Mouse (Mus musculus): Measurements from ENCODE around the gene Slc36a2.

The Slc36a2 gene

GRCm38 (mm10) chr11:55179856-55180255, 5.0 kb downstream of the Slc36a2 start:
- no peak for DNase-seq

- no peak for DNase-seq
These were observed 6.0 kb downstream of the Slc36a2 start for GRCm38 (mm10) chr11:55178830-55179229.

GRCm38 (mm10) chr11:55170501-55170900, 14.4 kb downstream of the Slc36a2 start:
- no peak for DNase-seq

- DNase-seq: no peak
These were observed 16.0 kb downstream of the Slc36a2 start for GRCm38 (mm10) chr11:55168914-55169313.

GRCm38 (mm10) chr11:55168504-55168903, 16.4 kb downstream of the Slc36a2 start:
- no peak for DNase-seq

- no peak for DNase-seq
These were observed 19.1 kb downstream of the Slc36a2 start for GRCm38 (mm10) chr11:55165748-55166147.

- DNase-seq: peak; percentile 48
These were observed 20.2 kb downstream of the Slc36a2 start for GRCm38 (mm10) chr11:55164723-55165122.

GRCm38 (mm10) chr11:55162670-55163069, 22.2 kb downstream of the Slc36a2 start:
- DNase-seq: peak; percentile 42

- DNase-seq: peak; percentile 77
These were observed 26.0 kb downstream of the Slc36a2 start for GRCm38 (mm10) chr11:55158785-55159359.

- no peak for DNase-seq
These were observed 29.8 kb downstream of the Slc36a2 start for GRCm38 (mm10) chr11:55155070-55155421.

- no peak for DNase-seq
These were observed 30.3 kb downstream of the Slc36a2 start for GRCm38 (mm10) chr11:55154398-55155069.

GRCm38 (mm10) chr11:55151608-55152007, 33.3 kb downstream of the Slc36a2 start, which contains the start of gene Slc36a3:
TSS of gene Slc36a3 (minus strand) at chr11:55151708.
- no peak for DNase-seq

- no peak for DNase-seq
These were observed 36.4 kb downstream of the Slc36a2 start for GRCm38 (mm10) chr11:55148461-55148860.

GRCm38 (mm10) chr11:55147423-55147822, 37.5 kb downstream of the Slc36a2 start:
- DNase-seq: no peak

- DNase-seq: no peak
These were observed 38.0 kb downstream of the Slc36a2 start for GRCm38 (mm10) chr11:55146855-55147254.

GRCm38 (mm10) chr11:55144011-55144410, 40.9 kb downstream of the Slc36a2 start:
- DNase-seq: no peak

- no peak for DNase-seq
These were observed 43.4 kb downstream of the Slc36a2 start for GRCm38 (mm10) chr11:55141502-55141901.

GRCm38 (mm10) chr11:55137646-55138045, 47.2 kb downstream of the Slc36a2 start:
- no peak for DNase-seq

GRCm38 (mm10) chr11:55136770-55137547, 47.9 kb downstream of the Slc36a2 start:
- DNase-seq: no peak

GRCm38 (mm10) chr11:55134871-55135270, 50.0 kb downstream of the Slc36a2 start:
- no peak for DNase-seq

- no peak for DNase-seq
These were observed 50.5 kb downstream of the Slc36a2 start for GRCm38 (mm10) chr11:55134407-55134806.

GRCm38 (mm10) chr11:55133204-55133603, 51.7 kb downstream of the Slc36a2 start:
- DNase-seq: no peak

- no peak for DNase-seq
These were observed 52.9 kb downstream of the Slc36a2 start for GRCm38 (mm10) chr11:55131946-55132345.
